Mouse (Mus musculus) CD8-positive naive resting alpha-beta T cell, adult 2 months (primary cell): ENCODE results near the gene Mmp27.

ENCODE experiments used
- DNase-seq, 2 experiments: peaks; one replicate each; pipeline ENCODE4 v3.0.0; 2022; ENCODE audit warnings: low read depth in 2 of 2, low spot score in 2 of 2

Gene Mmp27

GRCm38 (mm10) chr9:7602982-7603742, 32.0 kb downstream of the Mmp27 start:
- peak; percentile 20 to 34 for DNase-seq

- DNase-seq, result no peak
Measured at GRCm38 (mm10) chr9:7604005-7604404, 32.8 kb downstream of the Mmp27 start.

DNA sequence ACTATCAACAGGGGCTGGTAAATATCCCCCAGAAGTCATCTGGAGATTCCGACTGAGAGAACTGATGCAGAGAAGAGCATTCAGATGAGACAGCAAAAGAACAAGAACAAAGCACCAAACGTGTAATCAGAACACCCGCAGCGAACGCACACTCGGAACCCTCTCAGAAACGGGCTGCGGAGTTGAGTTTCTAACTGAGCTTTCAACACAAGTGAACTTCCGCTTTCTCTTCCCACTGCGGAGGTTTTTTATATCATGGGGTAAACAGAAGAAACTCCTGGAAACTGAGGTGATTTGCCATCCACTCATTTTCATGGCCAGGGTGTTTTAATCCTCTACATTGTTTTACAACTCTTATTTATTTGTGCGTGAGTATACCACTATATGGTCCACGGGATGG, 34.4 kb downstream of the Mmp27 start:
- no peak for DNase-seq

- no peak for DNase-seq
Measured at GRCm38 (mm10) chr9:7622582-7622981, 51.4 kb downstream of the Mmp27 start.

DNA sequence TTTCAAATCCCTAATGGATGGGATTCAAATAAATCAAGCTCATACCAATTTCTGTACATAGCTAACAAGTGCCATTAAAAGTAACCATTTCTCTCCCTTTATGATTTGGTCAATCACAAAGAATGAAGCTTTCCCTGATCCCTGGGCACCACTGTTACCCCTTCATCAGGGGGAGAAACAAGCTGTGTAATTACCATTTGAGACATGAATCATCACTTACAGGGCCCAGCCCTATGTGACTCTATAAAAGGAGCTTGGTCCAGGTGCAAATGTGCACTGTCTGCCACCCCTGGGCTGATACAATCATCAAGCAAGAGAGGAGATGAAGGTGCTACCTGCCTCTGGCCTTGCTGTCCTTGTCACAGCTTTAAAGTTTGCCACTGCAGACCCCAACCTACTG, 56.7 kb downstream of the Mmp27 start, which contains the start of gene Mmp20:
Gene Mmp20 (plus strand): TSS at position 301 of the 400 bp plus-strand sequence.
- DNase-seq, result no peak
